Mouse (Mus musculus): Measurements from ENCODE around the gene Gtpbp1. TPM values are rescaled to one million over a fixed set of nuclear protein-coding genes. Genes with fewer than 3 reads are reported as not detected.

The Gtpbp1 gene
- polyA plus RNA-seq, 1 experiment from 2014 or later, result 28.1 TPM

DNA sequence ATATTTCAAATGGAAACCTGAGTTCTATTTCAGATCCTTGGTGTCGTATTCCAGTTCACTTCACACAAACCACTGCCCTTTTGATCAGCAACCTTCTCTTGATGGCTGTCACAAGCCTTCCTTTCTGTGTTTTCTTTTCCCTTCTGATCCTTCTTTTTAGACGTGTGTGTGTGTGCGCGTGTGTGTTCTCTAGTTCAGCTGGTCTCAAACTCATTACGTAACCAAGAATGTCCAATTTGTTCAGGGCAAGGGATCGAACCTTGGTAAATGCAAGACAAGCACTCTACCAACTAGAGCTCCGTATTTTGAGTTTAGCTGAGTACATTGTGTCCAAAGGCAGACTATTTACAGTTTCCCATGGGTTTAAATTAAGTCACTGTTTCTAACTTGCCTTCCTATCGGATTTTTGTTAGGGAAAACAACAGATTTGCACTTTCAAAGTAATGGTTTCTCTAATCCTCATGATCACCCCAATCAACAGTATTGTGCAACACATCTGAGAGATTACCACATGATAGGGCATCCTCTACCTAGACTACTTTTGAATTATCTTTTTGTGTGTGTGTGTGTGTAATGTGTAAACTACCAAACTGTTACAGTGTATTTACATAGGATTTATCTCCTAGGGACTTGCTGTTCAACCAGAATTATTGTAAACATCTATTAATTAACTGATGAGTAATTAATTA is 2.2 kb upstream of the Gtpbp1 start:
- DNase-seq (ENCODE audit: low spot score) (no peak), ATAC-seq (ENCODE audit: low FRiP score) (no peak)
- Histone ChIP-seq H3K9me3 (ENCODE audit: control insufficient read depth, low read length) (no peaks in the 10 kb centered on the region), H3K4me3 (ENCODE audit: low read depth, low read length) (peak overlapping the region; percentile 87), H3K36me3 (ENCODE audit: control insufficient read depth, insufficient read depth, low read length) (no peaks in the 10 kb centered on the region), H3K27me3 (ENCODE audit: control insufficient read depth, insufficient read depth, low read length) (no peaks in the 10 kb centered on the region), H3K4me2 (replicated peaks; ENCODE audit: low read depth, low read length) (peak overlapping the region; percentile 82), H3K27ac (ENCODE audit: low read depth, low read length) (peak overlapping the region; percentile 84), H3K4me1 (replicated peaks; ENCODE audit: control insufficient read depth, insufficient read depth, low read length) (peaks cover 12% of the 10 kb centered on the region; the same call in 1 of the 2 replicates), H3K9ac (ENCODE audit: low read depth, low read length) (peak overlapping the region; percentile 88)
- 5% methylated on average over 8 of the region's 8 CpGs for WGBS

DNA sequence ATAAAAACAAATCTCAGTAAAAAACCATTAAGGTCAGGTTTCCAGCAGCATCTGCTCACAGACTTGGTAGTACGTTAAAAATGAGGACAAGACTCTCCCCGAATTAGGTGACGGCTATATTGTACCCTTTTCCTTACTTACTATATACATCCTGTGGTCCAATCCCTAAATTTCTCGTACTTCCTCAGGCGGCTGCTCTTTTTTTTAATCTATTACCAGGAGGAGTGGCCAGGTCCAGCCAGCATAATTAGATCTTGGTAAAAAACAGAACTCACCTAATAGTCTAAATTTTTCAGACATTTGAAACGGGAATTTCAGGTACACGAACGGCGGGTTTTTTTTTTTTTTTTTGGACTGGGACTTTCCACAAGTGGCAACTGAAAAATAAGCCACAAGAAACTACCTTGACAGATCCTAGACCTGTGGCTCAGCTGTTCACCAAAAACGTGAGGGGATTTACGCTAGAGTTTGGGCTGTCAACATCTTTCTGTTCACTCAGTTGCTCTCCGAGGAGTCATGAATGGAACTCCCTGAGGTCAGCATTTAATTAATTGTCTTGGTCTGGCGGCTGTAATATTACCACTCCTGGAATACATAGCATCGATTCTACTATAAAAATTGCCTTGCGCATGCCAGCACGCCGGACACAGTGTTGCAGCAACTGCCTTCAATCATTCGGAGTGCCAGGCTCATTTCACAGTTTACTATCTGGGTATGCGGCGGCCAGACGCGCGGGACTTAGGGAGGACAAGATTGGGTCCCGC is 801 bp upstream of the Gtpbp1 start:
- H3K9ac ChIP-seq (ENCODE audit: low read depth, low read length), result no peak overlapping the region
- peaks cover 7% of the 10 kb centered on the region; the same call in 1 of the 2 replicates for H3K4me1 ChIP-seq (replicated peaks; ENCODE audit: control insufficient read depth, insufficient read depth, low read length)
- DNase-seq (ENCODE audit: low spot score), result no peak
- peak overlapping the region; percentile 76 for H3K4me3 ChIP-seq (ENCODE audit: low read depth, low read length)
- no peaks in the 10 kb centered on the region for H3K9me3 ChIP-seq (ENCODE audit: control insufficient read depth, low read length)
- peaks cover 2% of the 10 kb centered on the region; the same call in 1 of the 2 replicates for H3K36me3 ChIP-seq (ENCODE audit: control insufficient read depth, insufficient read depth, low read length)
- no peak; the same call in 1 of the 2 replicates for ATAC-seq (ENCODE audit: low FRiP score)
- peak overlapping the region; percentile 27 for H3K4me2 ChIP-seq (replicated peaks; ENCODE audit: low read depth, low read length)
- no peak overlapping the region for H3K27ac ChIP-seq (ENCODE audit: low read depth, low read length)
- H3K27me3 ChIP-seq (ENCODE audit: control insufficient read depth, insufficient read depth, low read length), result no peaks in the 10 kb centered on the region
- 17% methylated on average over 24 of the region's 24 CpGs for WGBS

DNA sequence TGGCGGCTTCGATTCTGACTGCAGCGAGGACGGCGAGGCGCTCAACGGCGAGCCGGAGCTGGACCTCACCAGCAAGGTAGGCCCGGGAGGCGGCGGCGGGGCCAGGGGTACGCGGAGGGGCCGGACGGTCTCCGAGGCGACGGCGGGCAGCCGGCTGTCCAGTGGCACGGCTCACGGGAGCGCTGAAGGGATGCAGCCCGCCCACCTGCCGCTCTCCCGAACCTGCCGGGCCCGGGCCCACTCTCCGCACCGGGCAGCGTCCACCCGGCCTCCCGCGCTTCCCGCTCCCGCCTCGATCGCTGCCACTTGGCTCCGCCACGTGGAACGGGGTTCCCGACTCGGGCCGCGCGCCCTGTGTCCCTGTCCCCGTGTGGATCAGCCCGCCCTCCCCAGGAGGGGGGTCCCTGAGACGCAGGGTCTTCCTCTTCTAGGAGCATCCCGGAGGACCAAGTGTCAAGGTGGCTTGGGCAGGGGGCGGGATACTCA is 421 bp downstream of the Gtpbp1 start:
- H3K27me3 ChIP-seq (ENCODE audit: control insufficient read depth, insufficient read depth, low read length), result no peaks in the 10 kb centered on the region
- WGBS, result under 1% methylated on average over 52 of the region's 53 CpGs
- peak overlapping the region; percentile 77 for H3K4me2 ChIP-seq (replicated peaks; ENCODE audit: low read depth, low read length)
- DNase-seq (ENCODE audit: low spot score) (no peak), ATAC-seq (ENCODE audit: low FRiP score) (peak; percentile 34)
- peak overlapping the region; percentile 83 for H3K27ac ChIP-seq (ENCODE audit: low read depth, low read length)
- H3K4me1 ChIP-seq (replicated peaks; ENCODE audit: control insufficient read depth, insufficient read depth, low read length), result peaks cover 4% of the 10 kb centered on the region; the same call in 1 of the 2 replicates
- H3K36me3 ChIP-seq (ENCODE audit: control insufficient read depth, insufficient read depth, low read length), result peaks cover 2% of the 10 kb centered on the region; the same call in 1 of the 2 replicates
- H3K9me3 ChIP-seq (ENCODE audit: control insufficient read depth, low read length), result no peaks in the 10 kb centered on the region
- H3K4me3 ChIP-seq (ENCODE audit: low read depth, low read length), result peak overlapping the region; percentile 76
- peak overlapping the region; percentile 85 for H3K9ac ChIP-seq (ENCODE audit: low read depth, low read length)

DNA sequence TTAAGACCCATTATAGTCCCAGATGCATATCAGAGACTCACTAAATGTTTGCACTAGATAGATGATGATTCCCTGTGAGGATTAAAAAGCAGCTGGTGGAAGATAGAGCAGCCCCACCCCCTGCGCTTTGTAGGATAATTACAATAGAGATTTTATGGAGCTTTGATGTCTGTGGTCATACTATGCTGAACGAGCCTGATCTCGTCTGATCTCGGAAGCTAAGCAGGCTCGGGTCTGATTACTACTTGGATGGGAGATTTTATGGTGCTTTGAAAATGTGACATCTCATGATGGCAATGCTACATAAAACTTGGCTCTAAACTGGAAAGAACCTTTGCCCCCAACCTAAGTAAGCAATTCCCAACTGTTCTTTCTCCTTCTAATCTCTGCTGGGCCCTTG is 1.7 kb downstream of the Gtpbp1 start:
- no peaks in the 10 kb centered on the region for H3K27me3 ChIP-seq (ENCODE audit: control insufficient read depth, insufficient read depth, low read length)
- no peak overlapping the region for H3K27ac ChIP-seq (ENCODE audit: low read depth, low read length)
- H3K4me1 ChIP-seq (replicated peaks; ENCODE audit: control insufficient read depth, insufficient read depth, low read length), result no peaks in the 10 kb centered on the region; the same call in 1 of the 2 replicates
- H3K9me3 ChIP-seq (ENCODE audit: control insufficient read depth, low read length), result no peaks in the 10 kb centered on the region
- WGBS, result 85% methylated on average over 5 of the region's 5 CpGs
- H3K9ac ChIP-seq (ENCODE audit: low read depth, low read length), result no peak overlapping the region
- DNase-seq (ENCODE audit: low spot score) (no peak), ATAC-seq (ENCODE audit: low FRiP score) (no peak)
- H3K36me3 ChIP-seq (ENCODE audit: control insufficient read depth, insufficient read depth, low read length), result peaks cover 2% of the 10 kb centered on the region; the same call in 1 of the 2 replicates
- H3K4me2 ChIP-seq (replicated peaks; ENCODE audit: low read depth, low read length), result peak overlapping the region; percentile 77; the same call in 1 of the 2 replicates
- no peak overlapping the region for H3K4me3 ChIP-seq (ENCODE audit: low read depth, low read length)

DNA sequence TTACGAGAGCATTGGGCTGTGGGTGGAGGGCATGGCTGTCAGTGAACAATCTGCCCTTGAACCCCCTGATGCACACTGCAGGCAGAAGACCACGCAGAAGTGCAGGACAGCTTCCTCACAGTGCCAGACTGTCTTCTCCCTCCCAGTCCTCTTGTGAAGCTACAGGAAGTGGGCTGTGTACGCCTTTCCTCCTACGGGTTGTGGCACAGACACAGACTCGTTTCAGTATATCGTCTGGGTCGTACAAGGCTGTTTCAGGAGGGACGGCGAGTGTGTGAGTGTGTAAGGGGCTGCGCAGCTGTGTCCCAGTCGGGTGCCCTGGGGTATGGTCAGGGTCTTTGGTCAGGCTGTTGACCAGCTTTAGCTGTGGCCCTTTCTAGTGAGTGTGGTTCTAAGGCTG is 3.1 kb downstream of the Gtpbp1 start:
- no peak overlapping the region for H3K4me2 ChIP-seq (replicated peaks; ENCODE audit: low read depth, low read length)
- no peaks in the 10 kb centered on the region for H3K9me3 ChIP-seq (ENCODE audit: control insufficient read depth, low read length)
- H3K27ac ChIP-seq (ENCODE audit: low read depth, low read length), result no peak overlapping the region
- H3K4me3 ChIP-seq (ENCODE audit: low read depth, low read length), result no peak overlapping the region
- no peaks in the 10 kb centered on the region; the same call in 1 of the 2 replicates for H3K4me1 ChIP-seq (replicated peaks; ENCODE audit: control insufficient read depth, insufficient read depth, low read length)
- no peak for DNase-seq (ENCODE audit: low spot score)
- ATAC-seq (ENCODE audit: low FRiP score), result no peak
- WGBS, result 94% methylated on average over 11 of the region's 11 CpGs
- H3K27me3 ChIP-seq (ENCODE audit: control insufficient read depth, insufficient read depth, low read length), result no peaks in the 10 kb centered on the region
- H3K9ac ChIP-seq (ENCODE audit: low read depth, low read length), result no peak overlapping the region
- H3K36me3 ChIP-seq (ENCODE audit: control insufficient read depth, insufficient read depth, low read length), result peaks cover 2% of the 10 kb centered on the region; the same call in 1 of the 2 replicates

- H3K4me2 ChIP-seq (replicated peaks; ENCODE audit: low read depth, low read length), result no peak overlapping the region
- WGBS, result 93% methylated on average over 4 of the region's 4 CpGs
- peaks cover 2% of the 10 kb centered on the region; the same call in 1 of the 2 replicates for H3K36me3 ChIP-seq (ENCODE audit: control insufficient read depth, insufficient read depth, low read length)
- H3K9ac ChIP-seq (ENCODE audit: low read depth, low read length), result no peak overlapping the region
- DNase-seq (ENCODE audit: low spot score) (no peak), ATAC-seq (ENCODE audit: low FRiP score) (no peak)
- no peak overlapping the region for H3K4me3 ChIP-seq (ENCODE audit: low read depth, low read length)
- no peak overlapping the region for H3K27ac ChIP-seq (ENCODE audit: low read depth, low read length)
- no peaks in the 10 kb centered on the region for H3K9me3 ChIP-seq (ENCODE audit: control insufficient read depth, low read length)
- H3K27me3 ChIP-seq (ENCODE audit: control insufficient read depth, insufficient read depth, low read length), result no peaks in the 10 kb centered on the region
- no peaks in the 10 kb centered on the region; the same call in 1 of the 2 replicates for H3K4me1 ChIP-seq (replicated peaks; ENCODE audit: control insufficient read depth, insufficient read depth, low read length)
These were observed 3.9 kb downstream of the Gtpbp1 start for GRCm38 (mm10) chr15:79694512-79694911.

DNA sequence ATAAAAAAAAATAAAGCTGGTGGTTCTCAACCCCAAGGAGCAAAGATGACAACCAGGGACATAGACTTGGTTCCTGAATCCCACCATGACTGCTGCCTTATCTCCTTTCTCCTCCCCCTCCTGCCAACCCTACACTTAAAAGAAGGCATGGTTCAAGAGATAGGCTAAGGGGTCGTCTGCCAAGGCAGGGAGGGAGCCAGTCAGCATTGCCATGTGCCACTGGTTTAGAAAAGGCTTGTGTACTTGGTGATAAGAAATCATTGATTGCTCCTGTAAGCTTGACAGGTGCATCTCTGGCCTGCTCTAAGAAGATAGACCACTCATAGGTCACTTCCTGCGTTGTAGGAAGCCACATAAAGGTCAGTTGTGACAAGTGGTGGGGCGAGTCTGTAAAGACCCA is 4.9 kb downstream of the Gtpbp1 start:
- no peaks in the 10 kb centered on the region for H3K27me3 ChIP-seq (ENCODE audit: control insufficient read depth, insufficient read depth, low read length)
- H3K4me1 ChIP-seq (replicated peaks; ENCODE audit: control insufficient read depth, insufficient read depth, low read length), result no peaks in the 10 kb centered on the region; the same call in 1 of the 2 replicates
- no peak overlapping the region for H3K4me2 ChIP-seq (replicated peaks; ENCODE audit: low read depth, low read length)
- WGBS, result 70% methylated on average over 3 of the region's 3 CpGs
- H3K27ac ChIP-seq (ENCODE audit: low read depth, low read length), result no peak overlapping the region
- H3K9ac ChIP-seq (ENCODE audit: low read depth, low read length), result no peak overlapping the region
- H3K4me3 ChIP-seq (ENCODE audit: low read depth, low read length), result no peak overlapping the region
- DNase-seq (ENCODE audit: low spot score), result no peak
- peaks cover 2% of the 10 kb centered on the region; the same call in 1 of the 2 replicates for H3K36me3 ChIP-seq (ENCODE audit: control insufficient read depth, insufficient read depth, low read length)
- no peaks in the 10 kb centered on the region for H3K9me3 ChIP-seq (ENCODE audit: control insufficient read depth, low read length)
- no peak for ATAC-seq (ENCODE audit: low FRiP score)

DNA sequence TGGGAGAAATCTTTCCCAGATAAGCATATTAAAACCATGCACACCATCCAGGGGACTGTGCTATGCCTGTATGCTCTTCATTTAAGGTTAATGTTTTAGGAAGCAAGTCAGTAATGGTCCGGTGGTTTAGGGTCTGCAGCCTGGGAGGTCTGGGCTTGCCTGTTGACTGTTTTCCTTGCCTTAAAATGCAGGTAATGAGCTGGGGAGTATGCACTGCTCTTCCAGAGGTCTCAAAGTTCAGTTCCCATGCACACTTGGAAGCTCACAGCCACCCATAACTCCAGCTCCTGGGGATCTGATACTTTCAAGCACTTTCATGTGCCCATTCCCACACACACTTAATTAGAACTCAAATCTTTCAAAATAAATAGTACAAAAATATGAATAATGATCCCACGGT is 5.9 kb downstream of the Gtpbp1 start:
- no peak overlapping the region for H3K4me2 ChIP-seq (replicated peaks; ENCODE audit: low read depth, low read length)
- no peak overlapping the region for H3K4me3 ChIP-seq (ENCODE audit: low read depth, low read length)
- H3K4me1 ChIP-seq (replicated peaks; ENCODE audit: control insufficient read depth, insufficient read depth, low read length), result no peaks in the 10 kb centered on the region; the same call in 1 of the 2 replicates
- WGBS, result 96% methylated on average over 2 of the region's 2 CpGs
- no peak overlapping the region for H3K9ac ChIP-seq (ENCODE audit: low read depth, low read length)
- DNase-seq (ENCODE audit: low spot score) (no peak), ATAC-seq (ENCODE audit: low FRiP score) (no peak)
- H3K36me3 ChIP-seq (ENCODE audit: control insufficient read depth, insufficient read depth, low read length), result peaks cover 2% of the 10 kb centered on the region; the same call in 1 of the 2 replicates
- H3K27ac ChIP-seq (ENCODE audit: low read depth, low read length), result no peak overlapping the region
- H3K27me3 ChIP-seq (ENCODE audit: control insufficient read depth, insufficient read depth, low read length), result no peaks in the 10 kb centered on the region
- no peaks in the 10 kb centered on the region for H3K9me3 ChIP-seq (ENCODE audit: control insufficient read depth, low read length)

All from hindbrain, embryonic 11.5 days (tissue).